8 mouse cellular contexts compared by ENCODE assay signal in genomic region chr7:37842000-37842513, GRCm38 (mm10).
A peak's percentile ranks its signal among the peaks of the same experiment; 100 is the strongest.
DNase-seq lines count a peak whose midpoint lies in the region; ATAC-seq and TF ChIP-seq lines count a peak whose summit lies in the region.

No protein-coding gene starts in this region.

- TF ChIP-seq POLR2A in heart, adult 2 months (IDR thresholded peaks at IDR 0.05; ENCODE audit: insufficient read depth, low read depth, low read length) = no peak

- peak overlapping the region; percentile 56 for H3K4me2 ChIP-seq in stomach, embryonic 16.5 days (ENCODE audit: low read depth, low read length)

- peaks cover 2% of the 10 kb centered on the region; the same call in 1 of the 2 replicates for H3K4me1 ChIP-seq in heart, adult 2 months (ENCODE audit: control insufficient read depth, insufficient read depth, low read length)
- H3K4me1 ChIP-seq in forebrain, embryonic 10.5 days = peaks cover 17% of the 10 kb centered on the region
- 0 out of 2 replicates have a peak, but pooled peaks cover 12% of the 10 kb centered on the region for H3K4me1 ChIP-seq in stomach, embryonic 16.5 days (ENCODE audit: control insufficient read depth, insufficient read depth, low read length)

- H3K9ac ChIP-seq in heart, adult 2 months (ENCODE audit: low read depth, low read length) = no peak overlapping the region
- H3K9ac ChIP-seq in stomach, embryonic 16.5 days (ENCODE audit: low read length) = peak overlapping the region; percentile 59

- peak; percentile 33; the same call in 1 of the 2 replicates for ATAC-seq in stomach, embryonic 16.5 days (ENCODE audit: insufficient read depth, low FRiP score)

- H3K27ac ChIP-seq in heart, adult 2 months = no peak overlapping the region
- H3K27ac ChIP-seq in forebrain, embryonic 10.5 days = peak overlapping the region; percentile 74
- H3K27ac ChIP-seq in stomach, embryonic 16.5 days (ENCODE audit: low read length) = no peak overlapping the region

- H3K27me3 ChIP-seq in heart, adult 2 months (ENCODE audit: control insufficient read depth, insufficient read depth, low read length) = no peaks in the 10 kb centered on the region
- 0 out of 2 replicates have a peak, but pooled peaks cover 3% of the 10 kb centered on the region for H3K27me3 ChIP-seq in forebrain, embryonic 10.5 days (ENCODE audit: poor library complexity, severe bottlenecking)
- no peaks in the 10 kb centered on the region for H3K27me3 ChIP-seq in stomach, embryonic 16.5 days (ENCODE audit: control insufficient read depth, insufficient read depth, low read length)

- DNase-seq in heart, postnatal 4 days = peak; percentile 13
- DNase-seq in heart, adult 2 months = no peak
- peak; percentile 89 for DNase-seq in ES-CJ7 (ENCODE audit: low read depth, low spot score)
- DNase-seq in forebrain, embryonic 10.5 days (ENCODE audit: extremely low spot score, low spot score) = peak; percentile 45
- peak; percentile 22 for DNase-seq in liver
- DNase-seq in gastrocnemius, postnatal 10 days = no peak
- DNase-seq in ovary, adult 18-20 months (ENCODE audit: low spot score) = no peak

- TF ChIP-seq EP300 in heart, adult 2 months (IDR thresholded peaks at IDR 0.05; ENCODE audit: insufficient read depth, low read depth, low read length) = no peak

- no peak overlapping the region for H3K4me3 ChIP-seq in heart, adult 2 months
- peak overlapping the region; percentile 46 for H3K4me3 ChIP-seq in forebrain, embryonic 10.5 days
- H3K4me3 ChIP-seq in stomach, embryonic 16.5 days (replicated peaks; ENCODE audit: low read length) = peak overlapping the region; percentile 28

- WGBS in heart, adult 2 months = 14% methylated on average over 14 of the region's 14 CpGs
- 2% methylated on average over 14 of the region's 14 CpGs for WGBS in forebrain, embryonic 10.5 days
- 6% methylated on average over 14 of the region's 14 CpGs for WGBS in stomach, embryonic 16.5 days

- H3K36me3 ChIP-seq in heart, adult 2 months (ENCODE audit: control insufficient read depth, insufficient read depth, low read length) = no peaks in the 10 kb centered on the region
- no peaks in the 10 kb centered on the region for H3K36me3 ChIP-seq in forebrain, embryonic 10.5 days (replicated peaks)
- H3K36me3 ChIP-seq in stomach, embryonic 16.5 days (ENCODE audit: control insufficient read depth, insufficient read depth, low read length) = no peaks in the 10 kb centered on the region

- no peaks in the 10 kb centered on the region for H3K79me2 ChIP-seq in heart, adult 2 months (replicated peaks; ENCODE audit: control insufficient read depth, insufficient read depth, low read length)

- TF ChIP-seq CTCF in heart, adult 2 months (IDR thresholded peaks at IDR 0.05) = no peak

- intact Hi-C loops in heart, adult 2 months (cut with DNase I) = no loop called here

- no peaks in the 10 kb centered on the region for H3K9me3 ChIP-seq in forebrain, embryonic 10.5 days
- H3K9me3 ChIP-seq in stomach, embryonic 16.5 days (replicated peaks; ENCODE audit: control insufficient read depth, low read length) = no peaks in the 10 kb centered on the region

Comparison
In these comparisons a context has a peak if more than half of its experiments do, and no peak if none do; other contexts are left out.
1. DNase-seq: peak in heart, postnatal 4 days (single experiment), ES-CJ7 (single experiment), forebrain, embryonic 10.5 days (single experiment) and liver (single experiment); none in heart, adult 2 months (0 of 2), gastrocnemius, postnatal 10 days (single experiment) and ovary, adult 18-20 months (single experiment).